ENCODE assay signal across 13 mouse cellular contexts in the genomic region with DNA sequence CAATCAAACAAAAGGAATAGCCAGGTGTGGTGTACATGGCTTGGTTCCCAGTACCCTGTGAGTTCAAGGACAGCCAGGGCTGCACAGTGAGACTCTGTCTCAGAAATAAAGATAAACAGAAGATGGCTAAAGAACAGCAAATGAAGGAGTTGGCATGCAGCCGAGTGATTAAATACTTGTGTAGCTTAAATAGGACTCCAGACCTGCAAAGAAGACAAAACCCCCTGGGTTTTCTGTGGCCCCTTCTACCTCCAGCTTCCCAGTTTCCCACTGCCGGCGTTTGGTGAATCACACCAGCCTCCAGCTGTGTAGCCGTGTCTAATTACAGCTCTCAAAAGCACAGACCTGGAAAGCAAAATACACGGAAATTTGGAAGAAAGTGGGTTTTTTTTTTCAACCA. TPM values are rescaled to one million over a fixed set of nuclear protein-coding genes. Genes with fewer than 3 reads are reported as not detected.
DNase-seq lines count a peak whose midpoint lies in the region; ATAC-seq lines count a peak whose summit lies in the region.
"Had no signal": no experiment of that assay in that cellular context is flagged by ENCODE, and none has a peak within 500 bp of the region (broad histone marks: within the 10 kb centered on the region; RNA-seq: fewer than 3 reads in every experiment).

No protein-coding gene starts in this region.

- no peaks in the 10 kb centered on the region for H3K9me3 ChIP-seq in forebrain, embryonic 12.5 days
- H3K9me3 ChIP-seq in forebrain, embryonic 15.5 days = no peaks in the 10 kb centered on the region
- H3K9me3 ChIP-seq in midbrain, embryonic 14.5 days (ENCODE audit: control insufficient read depth, low read length) = no peaks in the 10 kb centered on the region
- no peaks in the 10 kb centered on the region for H3K9me3 ChIP-seq in midbrain, embryonic 13.5 days
- no peaks in the 10 kb centered on the region for H3K9me3 ChIP-seq in embryonic facial prominence, embryonic 14.5 days (ENCODE audit: control insufficient read depth, low read length)
- no peaks in the 10 kb centered on the region for H3K9me3 ChIP-seq in midbrain, embryonic 15.5 days
- H3K9me3 ChIP-seq: liver, embryonic 13.5 days had no signal

- H3K27ac ChIP-seq in forebrain, embryonic 12.5 days = peak overlapping the region; percentile 50
- no peak overlapping the region for H3K27ac ChIP-seq in forebrain, embryonic 15.5 days (replicated peaks)
- H3K27ac ChIP-seq in midbrain, embryonic 14.5 days (replicated peaks; ENCODE audit: low read depth, low read length) = no peak overlapping the region
- H3K27ac ChIP-seq in midbrain, embryonic 13.5 days = no peak overlapping the region
- peak overlapping the region; percentile 44 for H3K27ac ChIP-seq in embryonic facial prominence, embryonic 14.5 days (replicated peaks; ENCODE audit: low read depth, low read length)
- no peak overlapping the region for H3K27ac ChIP-seq in midbrain, embryonic 15.5 days
- H3K27ac ChIP-seq: liver, embryonic 13.5 days had no signal

- 13% methylated on average over 5 of the region's 5 CpGs for WGBS in forebrain, embryonic 12.5 days
- 5% methylated on average over 5 of the region's 5 CpGs for WGBS in forebrain, embryonic 15.5 days
- WGBS in midbrain, embryonic 14.5 days = 28% methylated on average over 5 of the region's 5 CpGs
- WGBS in midbrain, embryonic 13.5 days = 36% methylated on average over 5 of the region's 5 CpGs
- 16% methylated on average over 5 of the region's 5 CpGs for WGBS in embryonic facial prominence, embryonic 14.5 days
- 23% methylated on average over 5 of the region's 5 CpGs for WGBS in midbrain, embryonic 15.5 days

- H3K4me1 ChIP-seq in forebrain, embryonic 12.5 days = peaks cover 17% of the 10 kb centered on the region
- H3K4me1 ChIP-seq in forebrain, embryonic 15.5 days = peaks cover 32% of the 10 kb centered on the region
- peaks cover 3% of the 10 kb centered on the region; the same call in 1 of the 2 replicates for H3K4me1 ChIP-seq in midbrain, embryonic 14.5 days (ENCODE audit: control insufficient read depth, insufficient read depth, low read length)
- H3K4me1 ChIP-seq in midbrain, embryonic 13.5 days (replicated peaks) = peaks cover 21% of the 10 kb centered on the region
- peaks cover 11% of the 10 kb centered on the region for H3K4me1 ChIP-seq in embryonic facial prominence, embryonic 14.5 days (ENCODE audit: control insufficient read depth, insufficient read depth, low read length)
- H3K4me1 ChIP-seq in midbrain, embryonic 15.5 days = peaks cover 9% of the 10 kb centered on the region

- H3K9ac ChIP-seq in forebrain, embryonic 12.5 days = no peak overlapping the region
- no peak overlapping the region for H3K9ac ChIP-seq in forebrain, embryonic 15.5 days (replicated peaks)
- no peak overlapping the region for H3K9ac ChIP-seq in midbrain, embryonic 14.5 days (replicated peaks; ENCODE audit: low read length)
- no peak overlapping the region for H3K9ac ChIP-seq in midbrain, embryonic 13.5 days (replicated peaks)
- H3K9ac ChIP-seq in embryonic facial prominence, embryonic 14.5 days (ENCODE audit: low read depth, low read length) = no peak overlapping the region
- H3K9ac ChIP-seq in midbrain, embryonic 15.5 days = no peak overlapping the region
- H3K9ac ChIP-seq: liver, embryonic 13.5 days had no signal

- H3K4me2 ChIP-seq in forebrain, embryonic 12.5 days = no peak overlapping the region
- H3K4me2 ChIP-seq in forebrain, embryonic 15.5 days (replicated peaks) = no peak overlapping the region
- H3K4me2 ChIP-seq in midbrain, embryonic 14.5 days (ENCODE audit: low read length) = no peak overlapping the region
- no peak overlapping the region for H3K4me2 ChIP-seq in midbrain, embryonic 13.5 days (replicated peaks)
- no peak overlapping the region for H3K4me2 ChIP-seq in embryonic facial prominence, embryonic 14.5 days (ENCODE audit: low read depth, low read length)
- H3K4me2 ChIP-seq in midbrain, embryonic 15.5 days = no peak overlapping the region
- H3K4me2 ChIP-seq: heart, embryonic 11.5 days; liver, embryonic 13.5 days had no signal

- 0 out of 2 replicates have a peak, but pooled peaks have one; percentile 47 for ATAC-seq in forebrain, embryonic 12.5 days (ENCODE audit: low FRiP score)
- no peak for ATAC-seq in forebrain, embryonic 15.5 days (replicated peaks)
- no peak for ATAC-seq in midbrain, embryonic 14.5 days (ENCODE audit: low FRiP score, low TSS enrichment)
- no peak for ATAC-seq in midbrain, embryonic 13.5 days
- peak; percentile 73 for ATAC-seq in embryonic facial prominence, embryonic 14.5 days (ENCODE audit: low read depth)
- ATAC-seq in midbrain, embryonic 15.5 days (replicated peaks) = no peak

- H3K27me3 ChIP-seq in forebrain, embryonic 12.5 days = no peaks in the 10 kb centered on the region
- H3K27me3 ChIP-seq in forebrain, embryonic 15.5 days = no peaks in the 10 kb centered on the region
- H3K27me3 ChIP-seq in midbrain, embryonic 14.5 days (ENCODE audit: control insufficient read depth, insufficient read depth, low read length) = no peaks in the 10 kb centered on the region
- no peaks in the 10 kb centered on the region for H3K27me3 ChIP-seq in midbrain, embryonic 13.5 days
- no peaks in the 10 kb centered on the region for H3K27me3 ChIP-seq in embryonic facial prominence, embryonic 14.5 days (replicated peaks; ENCODE audit: control insufficient read depth, insufficient read depth, low read length)
- no peaks in the 10 kb centered on the region for H3K27me3 ChIP-seq in midbrain, embryonic 15.5 days (replicated peaks)
- H3K27me3 ChIP-seq: liver, embryonic 13.5 days had no signal

- peak; percentile 20 for DNase-seq in midbrain, embryonic 14.5 days
- peak; percentile 87 for DNase-seq in embryonic facial prominence, embryonic 14.5 days (ENCODE audit: low spot score)
- peak; percentile 76 for DNase-seq in testis, postnatal 10 days (ENCODE audit: low spot score)
- no peak for DNase-seq in embryo, embryonic 9.5 days (ENCODE audit: extremely low spot score)
- DNase-seq: cerebellum, adult 8-10 months; kidney, adult 18-20 months; liver, embryonic 13.5 days; thymus, postnatal 36 days had no signal

- H3K4me3 ChIP-seq in forebrain, embryonic 12.5 days (replicated peaks) = no peak overlapping the region
- H3K4me3 ChIP-seq in forebrain, embryonic 15.5 days = no peak overlapping the region
- H3K4me3 ChIP-seq in midbrain, embryonic 14.5 days (replicated peaks; ENCODE audit: low read depth, low read length) = no peak overlapping the region
- H3K4me3 ChIP-seq in midbrain, embryonic 13.5 days (replicated peaks) = no peak overlapping the region
- H3K4me3 ChIP-seq in embryonic facial prominence, embryonic 14.5 days (ENCODE audit: low read depth, low read length) = no peak overlapping the region
- no peak overlapping the region for H3K4me3 ChIP-seq in midbrain, embryonic 15.5 days
- H3K4me3 ChIP-seq: liver, embryonic 13.5 days had no signal

- H3K36me3 ChIP-seq in forebrain, embryonic 12.5 days (replicated peaks) = peaks cover 44% of the 10 kb centered on the region
- H3K36me3 ChIP-seq in forebrain, embryonic 15.5 days = peaks cover 9% of the 10 kb centered on the region
- peaks cover 39% of the 10 kb centered on the region for H3K36me3 ChIP-seq in midbrain, embryonic 14.5 days (ENCODE audit: control insufficient read depth, insufficient read depth, low read length)
- H3K36me3 ChIP-seq in midbrain, embryonic 13.5 days = peaks cover 41% of the 10 kb centered on the region
- peaks cover 34% of the 10 kb centered on the region for H3K36me3 ChIP-seq in embryonic facial prominence, embryonic 14.5 days (ENCODE audit: control insufficient read depth, insufficient read depth, low read length)
- no peaks in the 10 kb centered on the region for H3K36me3 ChIP-seq in midbrain, embryonic 15.5 days (replicated peaks)

RNA-seq across cellular contexts. Expression of a gene that starts 51.6 kb away (rescaled TPM):
- 302 and 335 TPM in 2 replicates for polyA plus RNA-seq in forebrain, embryonic 12.5 days (2016; fragmentation: Nextera tagmentation; extraction: Ambion mirVana)
- polyA plus RNA-seq in forebrain, embryonic 15.5 days (2015; fragmentation: Nextera tagmentation; extraction: Ambion mirVana) = 174 and 180 TPM in 2 replicates
- polyA plus RNA-seq in midbrain, embryonic 14.5 days (2014; fragmentation: Nextera tagmentation; extraction: Ambion mirVana) = 103 and 171 TPM in 2 replicates
- 172 and 173 TPM in 2 replicates for polyA plus RNA-seq in midbrain, embryonic 13.5 days (2015; fragmentation: Nextera tagmentation; extraction: Ambion mirVana)
- polyA plus RNA-seq in embryonic facial prominence, embryonic 14.5 days (2014; fragmentation: Nextera tagmentation; extraction: Ambion mirVana) = 187 and 197 TPM in 2 replicates
- polyA plus RNA-seq in midbrain, embryonic 15.5 days (2015; fragmentation: Nextera tagmentation; extraction: Ambion mirVana) = 148 TPM in 2 replicates

Comparison
In these comparisons a context has a peak if more than half of its experiments do, and no peak if none do; other contexts are left out.
1. ATAC-seq: peak in forebrain, embryonic 12.5 days (single experiment) and embryonic facial prominence, embryonic 14.5 days (single experiment); none in forebrain, embryonic 15.5 days (single experiment), midbrain, embryonic 14.5 days (single experiment), midbrain, embryonic 13.5 days (single experiment) and midbrain, embryonic 15.5 days (single experiment).
2. H3K27ac ChIP-seq: peak in forebrain, embryonic 12.5 days (single experiment) and embryonic facial prominence, embryonic 14.5 days (single experiment); none in forebrain, embryonic 15.5 days (single experiment), midbrain, embryonic 14.5 days (single experiment), midbrain, embryonic 13.5 days (single experiment) and midbrain, embryonic 15.5 days (single experiment).